Mouse (Mus musculus) left cerebral cortex, postnatal 4 days (tissue): Measurements from ENCODE around the gene Dip2b. TPM values are rescaled to one million over a fixed set of nuclear protein-coding genes. Genes with fewer than 3 reads are reported as not detected.

Source experiments
- DNase-seq: peaks from one replicate; pipeline ENCODE4 v3.0.0-alpha.2; 2022
- intact Hi-C: fragments of 180-260 bp; cut with DNase I; formaldehyde crosslinking; loops from one replicate; pipeline ENCODE4 v1.15.1; 2025
- total RNA-seq, 2 experiments: library from RNA; stranded (reverse); gene quantifications; 2 replicates each; pipeline ENCODE4 v1.2.3; 2021

Gene Dip2b
- total RNA-seq, 2 experiments from 2014 or later: 57.2 to 60.6 TPM

GRCm38 (mm10) chr15:100202431-100203015, 164.1 kb downstream of the Dip2b start:
- intact Hi-C loops: no loop called here
- no peak for DNase-seq

- no peak for DNase-seq
- intact Hi-C loops: no loop called here
Measured at GRCm38 (mm10) chr15:100204574-100204973, 166.1 kb downstream of the Dip2b start.

- DNase-seq: no peak
- intact Hi-C loops: no loop called here
Measured at GRCm38 (mm10) chr15:100210013-100210412, 171.5 kb downstream of the Dip2b start.

GRCm38 (mm10) chr15:100213339-100213738, 174.9 kb downstream of the Dip2b start:
- no peak for DNase-seq
- intact Hi-C loops: no loop called here

GRCm38 (mm10) chr15:100215092-100215491, 176.6 kb downstream of the Dip2b start:
- intact Hi-C loops: no loop called here
- no peak for DNase-seq

GRCm38 (mm10) chr15:100216173-100216572, 177.7 kb downstream of the Dip2b start:
- intact Hi-C loops: no loop called here
- DNase-seq: no peak

GRCm38 (mm10) chr15:100218018-100218417, 179.6 kb downstream of the Dip2b start:
- intact Hi-C loops: no loop called here
- DNase-seq: no peak

- intact Hi-C loops: no loop called here
- DNase-seq: no peak
Measured at GRCm38 (mm10) chr15:100219396-100219795, 180.9 kb downstream of the Dip2b start.

GRCm38 (mm10) chr15:100220916-100221315, 182.5 kb downstream of the Dip2b start:
- DNase-seq: no peak
- intact Hi-C loops: no loop called here

GRCm38 (mm10) chr15:100225381-100225780, 186.9 kb downstream of the Dip2b start:
- no peak for DNase-seq
- intact Hi-C loops: no loop called here

- intact Hi-C loops: no loop called here
- DNase-seq: peak; percentile 66
Measured at GRCm38 (mm10) chr15:100225891-100226290, 187.4 kb downstream of the Dip2b start.

GRCm38 (mm10) chr15:100227031-100227662, 188.7 kb downstream of the Dip2b start:
- intact Hi-C loops: no loop called here
- no peak for DNase-seq

GRCm38 (mm10) chr15:100227663-100228534, 189.4 kb downstream of the Dip2b start, which contains the start of gene Atf1:
TSS of gene Atf1 (plus strand) at chr15:100227819.
- DNase-seq: peak; percentile 95
- intact Hi-C loops: no loop called here

GRCm38 (mm10) chr15:100228535-100229336, 190.3 kb downstream of the Dip2b start:
- no peak for DNase-seq

GRCm38 (mm10) chr15:100230655-100231054, 192.2 kb downstream of the Dip2b start:
- DNase-seq: no peak
- intact Hi-C loops: no loop called here

More at GRCm38 (mm10) chr15:100228535-100229336, 190.3 kb downstream of the Dip2b start:
- intact Hi-C loops: no loop called here

- intact Hi-C loops: no loop called here
- no peak for DNase-seq
Measured at GRCm38 (mm10) chr15:100231616-100232525, 193.4 kb downstream of the Dip2b start.

- no peak for DNase-seq
- intact Hi-C loops: no loop called here
Measured at GRCm38 (mm10) chr15:100235208-100235965, 196.9 kb downstream of the Dip2b start.

GRCm38 (mm10) chr15:100236952-100237351, 198.5 kb downstream of the Dip2b start:
- intact Hi-C loops: no loop called here
- DNase-seq: no peak

GRCm38 (mm10) chr15:100241780-100242179, 203.3 kb downstream of the Dip2b start:
- intact Hi-C loops: no loop called here
- DNase-seq: no peak
